Mouse (Mus musculus): ENCODE measurements around the gene 9230102O04Rik. TPM values are rescaled to one million over a fixed set of nuclear protein-coding genes. Genes with fewer than 3 reads are reported as not detected.

The 9230102O04Rik gene
- polyA plus RNA-seq, 2 experiments = not detected

- Histone ChIP-seq H3K27ac (replicated peaks; ENCODE audit: low read depth, low read length) (no peak overlapping the region), H3K9me3 (ENCODE audit: control insufficient read depth, low read length) (no peaks in the 10 kb centered on the region), H3K9ac (ENCODE audit: low read depth, low read length, severe bottlenecking) (no peak overlapping the region), H3K4me1 (ENCODE audit: control insufficient read depth, insufficient read depth, low read length) (no peaks in the 10 kb centered on the region), H3K4me2 (replicated peaks; ENCODE audit: low read depth, low read length, severe bottlenecking) (no peak overlapping the region), H3K36me3 (ENCODE audit: control insufficient read depth, insufficient read depth, low read length) (no peaks in the 10 kb centered on the region), H3K4me3 (replicated peaks; ENCODE audit: low read length) (no peak overlapping the region), H3K27me3 (ENCODE audit: control insufficient read depth, insufficient read depth, low read length) (peaks cover 94% of the 10 kb centered on the region)
- no peak for TF ChIP-seq POLR2A (IDR thresholded peaks at IDR 0.05; ENCODE audit: borderline replicate concordance, extremely low read depth, insufficient read depth, insufficient read length)
- WGBS = 2% methylated on average over 19 of the region's 19 CpGs
- no peak for DNase-seq (ENCODE audit: low spot score)
- ATAC-seq (ENCODE audit: low FRiP score, low read depth) = no peak
Observed at GRCm38 (mm10) chr2:9894836-9895593, 5.7 kb upstream of the 9230102O04Rik start.

GRCm38 (mm10) chr2:9893272-9893953, 4.1 kb upstream of the 9230102O04Rik start:
- Histone ChIP-seq H3K36me3 (ENCODE audit: control insufficient read depth, insufficient read depth, low read length) (no peaks in the 10 kb centered on the region), H3K9ac (ENCODE audit: low read depth, low read length, severe bottlenecking) (no peak overlapping the region), H3K4me2 (replicated peaks; ENCODE audit: low read depth, low read length, severe bottlenecking) (no peak overlapping the region), H3K27me3 (ENCODE audit: control insufficient read depth, insufficient read depth, low read length) (peaks cover 95% of the 10 kb centered on the region), H3K4me1 (ENCODE audit: control insufficient read depth, insufficient read depth, low read length) (0 out of 2 replicates have a peak, but pooled peaks cover 2% of the 10 kb centered on the region), H3K27ac (replicated peaks; ENCODE audit: low read depth, low read length) (no peak overlapping the region), H3K4me3 (replicated peaks; ENCODE audit: low read length) (no peak overlapping the region), H3K9me3 (ENCODE audit: control insufficient read depth, low read length) (no peaks in the 10 kb centered on the region)
- WGBS = 0% methylated on average over 6 of the region's 6 CpGs
- TF ChIP-seq POLR2A (IDR thresholded peaks at IDR 0.05; ENCODE audit: borderline replicate concordance, extremely low read depth, insufficient read depth, insufficient read length) = no peak
- ATAC-seq (ENCODE audit: low FRiP score, low read depth) (no peak), DNase-seq (ENCODE audit: low spot score) (no peak)

GRCm38 (mm10) chr2:9892541-9892940, 3.2 kb upstream of the 9230102O04Rik start:
- Histone ChIP-seq H3K4me1 (ENCODE audit: control insufficient read depth, insufficient read depth, low read length) (0 out of 2 replicates have a peak, but pooled peaks cover 2% of the 10 kb centered on the region), H3K27me3 (ENCODE audit: control insufficient read depth, insufficient read depth, low read length) (peaks cover 95% of the 10 kb centered on the region), H3K27ac (replicated peaks; ENCODE audit: low read depth, low read length) (no peak overlapping the region), H3K9me3 (ENCODE audit: control insufficient read depth, low read length) (no peaks in the 10 kb centered on the region), H3K9ac (ENCODE audit: low read depth, low read length, severe bottlenecking) (no peak overlapping the region), H3K4me2 (replicated peaks; ENCODE audit: low read depth, low read length, severe bottlenecking) (no peak overlapping the region), H3K36me3 (ENCODE audit: control insufficient read depth, insufficient read depth, low read length) (no peaks in the 10 kb centered on the region), H3K4me3 (replicated peaks; ENCODE audit: low read length) (no peak overlapping the region)
- no peak for TF ChIP-seq POLR2A (IDR thresholded peaks at IDR 0.05; ENCODE audit: borderline replicate concordance, extremely low read depth, insufficient read depth, insufficient read length)
- no peak for DNase-seq (ENCODE audit: low spot score)
- 1% methylated on average over 7 of the region's 7 CpGs for WGBS
- ATAC-seq (ENCODE audit: low FRiP score, low read depth) = no peak

DNA sequence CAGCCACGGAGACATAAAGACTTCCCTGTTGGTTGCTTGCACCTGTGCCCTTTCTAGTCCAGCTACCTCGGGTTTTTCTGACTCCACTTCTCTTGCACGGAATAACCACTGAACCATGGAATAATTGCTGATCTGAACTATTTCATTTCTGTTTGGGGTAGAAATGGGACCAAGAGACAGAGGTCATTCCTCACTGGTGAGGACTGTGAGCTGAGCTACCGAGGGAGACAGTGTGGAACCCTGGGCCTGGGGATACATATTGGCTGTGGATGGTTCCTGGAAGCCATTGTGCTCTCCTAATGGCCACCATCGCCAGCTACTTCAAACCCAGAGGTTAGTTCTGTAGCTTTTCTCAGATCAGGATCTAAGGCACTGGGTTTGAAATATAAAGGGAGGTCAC, 1.6 kb upstream of the 9230102O04Rik start:
- Histone ChIP-seq H3K9ac (ENCODE audit: low read depth, low read length, severe bottlenecking) (no peak overlapping the region), H3K9me3 (ENCODE audit: control insufficient read depth, low read length) (no peaks in the 10 kb centered on the region), H3K27ac (replicated peaks; ENCODE audit: low read depth, low read length) (no peak overlapping the region), H3K4me1 (ENCODE audit: control insufficient read depth, insufficient read depth, low read length) (0 out of 2 replicates have a peak, but pooled peaks cover 2% of the 10 kb centered on the region), H3K27me3 (ENCODE audit: control insufficient read depth, insufficient read depth, low read length) (peaks cover 94% of the 10 kb centered on the region), H3K4me3 (replicated peaks; ENCODE audit: low read length) (no peak overlapping the region), H3K4me2 (replicated peaks; ENCODE audit: low read depth, low read length, severe bottlenecking) (no peak overlapping the region), H3K36me3 (ENCODE audit: control insufficient read depth, insufficient read depth, low read length) (no peaks in the 10 kb centered on the region)
- DNase-seq (ENCODE audit: low spot score) (no peak), ATAC-seq (ENCODE audit: low FRiP score, low read depth) (no peak)
- WGBS = 2% methylated on average over 5 of the region's 5 CpGs
- TF ChIP-seq POLR2A (IDR thresholded peaks at IDR 0.05; ENCODE audit: borderline replicate concordance, extremely low read depth, insufficient read depth, insufficient read length) = no peak

DNA sequence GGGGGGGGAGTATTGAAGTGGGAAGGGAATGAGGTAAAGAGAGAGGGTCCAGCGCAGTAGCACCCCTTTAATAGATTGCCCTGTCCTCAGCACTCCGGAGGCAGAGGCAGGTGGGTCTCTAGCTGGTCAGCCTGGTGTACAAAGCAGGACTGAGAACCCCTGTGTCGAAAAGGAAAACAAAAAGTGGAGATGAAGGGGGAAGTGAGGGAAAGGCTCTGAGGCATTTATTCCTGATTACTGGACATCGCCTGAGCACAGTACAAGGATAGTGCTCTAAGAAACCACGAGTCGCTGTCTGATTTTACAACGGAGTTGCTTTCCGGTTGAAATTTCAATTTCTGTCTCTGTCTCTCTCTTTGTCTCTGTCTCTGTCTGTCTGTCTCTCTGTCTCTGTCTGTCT, 911 bp upstream of the 9230102O04Rik start:
- WGBS = 3% methylated on average over 8 of the region's 8 CpGs
- Histone ChIP-seq H3K9ac (ENCODE audit: low read depth, low read length, severe bottlenecking) (no peak overlapping the region), H3K27me3 (ENCODE audit: control insufficient read depth, insufficient read depth, low read length) (peaks cover 94% of the 10 kb centered on the region), H3K27ac (replicated peaks; ENCODE audit: low read depth, low read length) (no peak overlapping the region), H3K9me3 (ENCODE audit: control insufficient read depth, low read length) (no peaks in the 10 kb centered on the region), H3K36me3 (ENCODE audit: control insufficient read depth, insufficient read depth, low read length) (no peaks in the 10 kb centered on the region), H3K4me2 (replicated peaks; ENCODE audit: low read depth, low read length, severe bottlenecking) (no peak overlapping the region), H3K4me1 (ENCODE audit: control insufficient read depth, insufficient read depth, low read length) (0 out of 2 replicates have a peak, but pooled peaks cover 2% of the 10 kb centered on the region), H3K4me3 (replicated peaks; ENCODE audit: low read length) (no peak overlapping the region)
- no peak for DNase-seq (ENCODE audit: low spot score)
- TF ChIP-seq POLR2A (IDR thresholded peaks at IDR 0.05; ENCODE audit: borderline replicate concordance, extremely low read depth, insufficient read depth, insufficient read length) = no peak
- ATAC-seq (ENCODE audit: low FRiP score, low read depth) = no peak
